Mouse (Mus musculus): Measurements from ENCODE around the gene Popdc3. TPM values are rescaled to one million over a fixed set of nuclear protein-coding genes. Genes with fewer than 3 reads are reported as not detected.
"Not testable (repeated sequence)": the region's sequence is repeated elsewhere in the genome, so short reads cannot be mapped to it uniquely, and the experiment has no call there.

Gene Popdc3
- total RNA-seq, 2 experiments from 2014 or later, result 30.7 to 40.1 TPM

DNA sequence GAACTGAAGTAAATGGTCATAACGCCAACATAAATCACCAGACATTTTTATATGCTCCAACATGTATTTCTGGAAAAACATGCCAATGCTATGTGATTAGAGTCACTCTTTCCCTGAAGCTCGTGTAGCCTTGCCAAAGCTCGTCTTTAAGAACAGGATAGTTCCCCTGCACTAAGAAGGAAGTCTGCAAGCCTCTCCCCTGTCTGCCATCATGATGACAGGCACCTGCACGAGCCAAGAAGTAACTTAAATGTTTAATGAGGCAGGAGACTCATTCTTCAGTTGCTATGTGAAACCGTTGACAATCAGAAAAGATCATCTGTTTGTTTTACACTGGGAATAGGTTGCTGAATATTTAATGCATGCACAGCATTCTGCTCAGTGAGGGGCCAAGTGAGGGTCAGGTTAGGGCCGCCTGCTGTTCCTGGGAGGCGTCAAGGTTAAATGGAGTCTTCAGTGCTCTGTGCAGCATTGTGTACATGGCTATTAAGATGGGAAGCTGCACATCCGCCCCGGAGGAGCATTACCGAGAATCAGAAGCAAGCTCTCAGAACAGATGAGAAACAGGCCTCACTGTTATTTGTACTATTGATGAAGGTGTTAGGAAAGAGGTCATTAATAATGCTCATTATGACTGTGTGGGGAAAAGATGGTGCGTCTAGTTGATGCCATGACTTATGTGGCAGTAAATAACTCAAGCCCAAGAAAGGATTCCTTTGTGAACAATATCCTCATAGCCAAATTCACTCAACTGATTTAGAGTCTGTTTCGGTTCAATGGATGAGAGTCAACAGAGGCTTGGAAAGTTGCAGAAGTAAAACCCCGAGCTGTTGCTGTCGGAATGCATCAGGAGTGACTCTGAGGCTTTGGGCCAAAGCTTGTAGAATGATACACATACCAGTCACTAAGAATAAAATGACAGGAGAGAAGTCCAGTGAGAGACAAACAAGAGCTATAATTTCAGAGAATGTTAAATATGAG, 15.7 kb downstream of the Popdc3 start:
- intact Hi-C loops (cut with DNase I; ENCODE audit: low total_unique reads), result no loop called here
- no peak for DNase-seq

DNA sequence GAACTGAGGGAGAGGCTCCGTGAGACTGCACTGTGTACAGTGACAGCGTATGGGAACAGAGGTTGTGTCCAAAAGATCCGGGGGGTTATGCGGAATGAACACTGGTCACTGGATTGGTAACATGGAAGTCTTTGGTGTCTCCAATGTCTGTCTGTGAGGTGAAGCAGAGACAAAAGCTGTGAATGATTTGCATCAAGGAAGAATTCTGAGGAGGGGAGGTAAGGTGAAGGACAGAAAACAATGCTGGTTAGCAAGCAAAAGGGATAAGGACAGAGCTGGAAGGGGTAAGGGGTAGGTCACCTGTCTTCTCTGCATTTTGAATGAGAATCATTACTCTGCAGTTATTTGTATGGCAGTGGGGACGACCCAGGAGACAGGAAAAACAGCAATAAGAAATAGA, 16.6 kb downstream of the Popdc3 start:
- no peak for DNase-seq
- intact Hi-C loops (cut with DNase I; ENCODE audit: low total_unique reads), result no loop called here

DNA sequence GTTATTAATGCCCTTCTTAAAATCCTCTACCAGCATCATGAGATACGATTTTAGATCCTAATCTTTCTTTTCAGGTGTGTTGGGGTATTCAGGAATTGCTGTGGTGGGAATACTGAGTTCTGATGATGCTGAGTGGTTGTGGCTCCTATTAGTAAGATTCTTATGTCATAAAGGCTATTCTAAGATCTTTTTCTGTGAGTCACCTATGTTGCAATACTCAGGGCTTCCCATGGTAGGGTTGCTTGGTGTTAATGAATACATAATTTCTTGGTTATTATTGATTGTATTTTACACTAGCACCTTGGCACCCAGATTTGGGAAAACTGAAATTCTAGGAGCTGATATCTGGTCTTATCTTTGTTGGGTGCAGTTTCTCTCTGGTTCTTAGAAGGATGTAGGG, 26.7 kb downstream of the Popdc3 start:
- no peak for DNase-seq
- intact Hi-C loops (cut with DNase I; ENCODE audit: low total_unique reads), result no loop called here

DNA sequence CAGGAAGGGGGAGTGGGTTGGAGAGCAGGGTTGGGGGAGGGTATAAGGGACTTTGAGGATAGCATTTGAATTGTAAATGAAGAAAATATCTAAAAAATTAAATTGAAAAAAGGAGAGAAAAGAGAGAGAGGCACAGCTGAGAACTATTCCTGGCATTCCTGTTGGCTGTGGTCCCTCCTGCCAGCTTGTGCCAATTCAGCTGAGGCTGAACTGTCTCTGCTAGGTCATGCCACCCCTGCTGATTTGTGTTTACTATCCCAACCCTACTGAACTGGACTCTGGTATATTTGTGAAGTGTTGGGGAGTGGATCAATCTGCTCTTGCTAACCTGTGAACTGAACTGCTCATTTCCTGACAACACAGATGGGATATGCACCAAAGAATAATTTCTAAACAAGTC, 32.3 kb downstream of the Popdc3 start:
- peak; percentile 10 for DNase-seq
- intact Hi-C loops (cut with DNase I; ENCODE audit: low total_unique reads), result loop anchor here (10.0 kb wide), 1 partner anchor 65 kb away; no protein-coding TSS in a partner anchor

DNA sequence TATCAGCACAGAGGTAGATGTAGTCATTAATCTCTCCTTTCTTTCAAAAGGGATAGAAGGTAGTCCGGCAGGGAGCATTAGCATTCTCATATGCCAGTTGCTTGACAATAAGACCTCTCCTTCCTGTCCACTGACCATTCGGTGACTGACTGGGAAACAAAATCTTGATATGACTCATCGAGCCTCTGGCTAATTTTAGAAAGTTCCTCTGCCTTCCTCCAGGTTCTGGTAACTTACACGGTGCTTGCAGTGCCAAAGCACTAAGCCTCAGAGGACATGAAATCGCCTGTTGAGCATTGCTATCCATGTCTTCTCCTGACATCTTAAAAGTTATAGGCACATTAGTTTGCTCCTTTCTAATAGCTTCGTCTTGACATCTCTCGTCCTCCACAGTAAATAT, 38.8 kb downstream of the Popdc3 start:
- intact Hi-C loops (cut with DNase I; ENCODE audit: low total_unique reads), result loop anchor here (10.0 kb wide), 1 partner anchor 58 kb away; no protein-coding TSS in a partner anchor
- peak; percentile 18 for DNase-seq

DNA sequence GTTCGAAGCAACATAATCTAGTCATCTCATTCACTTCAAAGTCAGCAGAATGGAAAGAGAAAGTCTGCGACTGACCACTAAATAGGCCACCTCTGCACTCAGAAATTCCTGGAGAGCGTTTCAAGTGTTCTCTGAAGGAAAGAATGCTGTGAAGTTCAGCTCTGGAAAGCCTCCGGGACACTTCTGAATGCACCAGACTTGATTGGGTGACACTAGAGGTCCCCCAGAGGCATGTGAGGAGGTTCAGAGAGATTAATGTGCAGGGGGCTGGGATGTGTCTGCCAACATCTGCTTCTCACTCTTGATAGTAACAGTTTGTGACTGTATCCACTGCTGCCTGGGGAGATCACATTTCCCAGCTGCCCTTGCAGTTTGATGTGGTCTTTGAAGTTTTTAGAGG, 52.1 kb downstream of the Popdc3 start:
- no peak for DNase-seq
- intact Hi-C loops (cut with DNase I; ENCODE audit: low total_unique reads), result no loop called here

DNA sequence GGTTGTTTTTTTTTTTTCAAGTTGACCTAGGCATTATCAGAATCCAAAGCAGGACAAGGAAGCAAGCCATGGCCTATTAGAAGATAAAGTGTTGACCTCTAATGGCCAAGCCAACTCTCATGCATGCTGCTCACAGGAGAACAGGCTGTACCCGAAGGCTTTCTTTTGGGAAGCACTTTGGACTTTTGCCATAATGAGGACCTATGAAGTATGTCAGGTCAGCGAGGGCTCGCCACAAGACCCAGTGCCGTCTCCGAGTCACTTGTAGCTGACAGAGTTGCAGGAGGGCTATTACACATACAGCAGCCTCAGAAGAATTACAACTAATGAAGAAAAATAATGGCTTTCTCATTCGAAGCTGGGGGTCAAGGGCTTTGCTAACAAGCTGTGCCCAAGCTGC, 55.5 kb downstream of the Popdc3 start:
- intact Hi-C loops (cut with DNase I; ENCODE audit: low total_unique reads), result no loop called here
- DNase-seq, result no peak

DNA sequence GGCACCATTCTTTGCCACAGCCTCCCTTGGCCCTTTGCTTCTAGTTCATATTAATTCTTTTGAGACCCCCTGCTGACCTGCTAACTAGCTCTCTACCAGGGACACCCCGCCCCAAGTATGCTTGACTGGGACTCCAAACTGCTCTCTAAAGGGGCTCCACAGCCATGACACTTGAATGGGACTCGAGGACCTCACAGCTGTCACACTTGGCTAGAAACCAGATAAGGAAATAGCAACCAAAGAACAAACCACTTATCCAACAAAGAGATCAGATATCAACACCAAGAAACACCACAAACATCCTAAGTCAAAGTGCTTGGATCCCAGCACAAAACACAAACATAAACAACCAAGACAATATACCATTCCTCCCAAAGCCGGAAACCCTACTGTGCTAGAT, 58.4 kb downstream of the Popdc3 start:
- intact Hi-C loops (cut with DNase I; ENCODE audit: low total_unique reads), result no loop called here

DNA sequence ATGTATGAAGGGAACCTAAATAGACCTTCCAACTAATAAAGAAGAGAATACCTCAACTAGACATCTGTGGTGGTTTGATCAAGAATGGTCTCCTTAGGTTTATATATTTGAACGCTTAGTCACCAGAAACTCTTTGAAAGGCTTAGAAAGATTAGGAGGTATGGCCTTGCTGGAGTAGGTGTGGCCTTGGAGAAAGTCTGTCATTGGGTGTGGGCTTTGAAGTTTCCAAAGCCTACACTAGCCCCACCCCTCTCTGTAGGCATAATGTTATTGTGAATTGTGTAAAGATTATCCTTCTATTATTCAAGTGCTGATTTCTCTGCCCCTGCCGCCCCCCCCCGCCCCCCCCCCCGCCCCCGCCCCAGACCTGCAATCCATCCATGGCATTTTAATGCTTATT, 59.6 kb downstream of the Popdc3 start:
- intact Hi-C loops (cut with DNase I; ENCODE audit: low total_unique reads), result no loop called here
- no peak for DNase-seq

More for the DNA sequence above, 58.4 kb downstream of the Popdc3 start:
- no peak for DNase-seq

DNA sequence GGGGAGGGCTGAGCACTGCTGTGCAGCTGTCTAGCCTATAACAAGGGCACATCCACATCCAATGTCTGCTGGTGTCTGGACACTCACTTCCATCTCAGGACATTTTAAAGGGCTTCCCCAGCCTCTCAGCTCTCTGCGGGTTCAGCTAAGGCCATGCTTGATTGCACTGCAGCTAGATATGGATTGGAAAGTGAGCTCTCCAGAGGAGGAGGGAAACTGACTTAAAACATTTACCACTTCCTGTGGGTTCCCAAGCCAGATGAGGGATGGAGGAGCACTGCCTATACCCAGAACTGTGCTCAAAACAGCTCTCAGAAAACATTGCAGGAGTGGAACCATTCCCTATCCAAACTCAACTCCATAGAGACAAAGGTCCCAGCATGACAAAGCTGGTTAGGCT, 82.6 kb downstream of the Popdc3 start:
- DNase-seq, result no peak
- intact Hi-C loops (cut with DNase I; ENCODE audit: low total_unique reads), result no loop called here

DNA sequence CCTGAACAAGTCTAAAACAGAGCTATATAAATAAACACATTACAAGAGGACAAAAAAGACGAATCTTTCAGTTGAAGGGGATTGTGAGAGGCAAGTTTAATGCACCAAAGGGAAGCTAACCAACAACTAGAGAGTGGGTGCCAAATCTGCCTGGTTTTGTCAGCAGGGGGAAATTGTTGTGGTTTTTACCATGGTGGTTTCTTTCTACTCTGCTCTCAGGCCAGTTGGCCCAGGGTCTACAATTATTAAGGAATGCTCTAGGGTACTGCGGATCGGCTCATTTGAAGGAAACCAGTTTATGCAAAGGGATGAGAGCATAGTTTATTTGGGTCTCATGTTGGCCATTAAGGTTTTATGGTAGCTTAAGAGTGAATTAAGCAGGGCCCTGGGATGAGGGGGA, 84.2 kb downstream of the Popdc3 start:
- intact Hi-C loops (cut with DNase I; ENCODE audit: low total_unique reads), result no loop called here

DNA sequence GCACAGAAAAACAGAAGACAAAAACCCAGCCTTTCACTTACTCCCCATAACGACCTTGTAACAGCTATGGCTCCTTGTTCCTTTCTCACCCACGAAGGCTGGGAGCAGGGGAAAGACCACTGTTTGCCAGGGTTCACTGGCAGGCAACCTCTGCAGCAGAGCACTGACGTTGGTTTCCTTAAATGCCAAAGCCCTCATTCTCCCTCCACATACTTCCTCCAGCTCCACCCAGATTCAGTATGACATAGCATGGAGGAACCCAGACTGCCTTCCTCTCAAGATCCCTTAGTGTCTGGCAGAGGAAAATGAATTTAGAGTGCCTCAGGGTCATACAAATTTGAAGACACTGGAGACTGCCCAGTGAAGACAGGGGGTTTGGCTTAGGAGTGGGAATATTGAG, 98.6 kb downstream of the Popdc3 start:
- intact Hi-C loops (cut with DNase I; ENCODE audit: low total_unique reads), result loop anchor here (10.0 kb wide), 1 partner anchor 62 kb away; no protein-coding TSS in a partner anchor
- no peak for DNase-seq

More for the DNA sequence above, 84.2 kb downstream of the Popdc3 start:
- no peak for DNase-seq

DNA sequence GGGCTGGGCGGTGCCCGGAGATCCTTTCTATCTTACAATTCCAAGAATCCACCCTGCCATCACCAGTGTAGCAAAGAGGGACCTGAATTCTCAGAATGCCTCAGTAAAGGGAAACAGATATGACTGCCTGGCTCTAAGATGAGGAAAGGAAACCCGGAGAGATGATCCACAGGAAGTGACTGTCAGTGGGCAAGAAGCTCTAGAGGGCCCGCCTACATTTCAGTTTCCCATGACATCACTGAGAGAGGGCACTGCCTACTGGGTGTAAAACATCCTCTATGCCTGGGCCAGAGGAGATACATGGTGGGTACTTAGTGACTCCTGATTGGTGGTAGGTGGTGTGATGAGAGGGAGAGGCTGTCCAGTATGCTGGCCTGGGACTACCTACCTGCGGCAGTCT, 99.1 kb downstream of the Popdc3 start:
- intact Hi-C loops (cut with DNase I; ENCODE audit: low total_unique reads), result loop anchor here (10.0 kb wide), 1 partner anchor 62 kb away; no protein-coding TSS in a partner anchor
- no peak for DNase-seq

DNA sequence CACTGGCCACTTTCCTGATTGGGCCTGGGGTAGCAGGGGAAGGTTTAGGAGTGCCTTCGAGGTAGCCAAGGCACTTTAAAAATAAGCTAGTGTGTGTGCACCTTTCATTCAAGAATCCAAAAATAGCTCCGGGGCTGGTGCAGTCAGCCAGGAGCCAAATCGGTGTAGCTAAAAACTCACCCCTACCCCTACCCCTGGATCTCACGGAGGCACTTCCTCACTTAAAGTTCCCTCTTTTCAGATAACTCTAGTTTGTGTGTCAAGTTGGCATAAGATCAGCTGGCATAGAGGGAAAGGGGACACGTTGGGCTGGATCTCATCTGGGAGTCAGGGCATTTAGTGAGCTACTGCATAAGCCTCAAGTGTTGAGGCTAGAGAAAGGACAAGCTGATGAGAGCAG, 107.8 kb downstream of the Popdc3 start:
- no peak for DNase-seq
- intact Hi-C loops (cut with DNase I; ENCODE audit: low total_unique reads), result no loop called here

DNA sequence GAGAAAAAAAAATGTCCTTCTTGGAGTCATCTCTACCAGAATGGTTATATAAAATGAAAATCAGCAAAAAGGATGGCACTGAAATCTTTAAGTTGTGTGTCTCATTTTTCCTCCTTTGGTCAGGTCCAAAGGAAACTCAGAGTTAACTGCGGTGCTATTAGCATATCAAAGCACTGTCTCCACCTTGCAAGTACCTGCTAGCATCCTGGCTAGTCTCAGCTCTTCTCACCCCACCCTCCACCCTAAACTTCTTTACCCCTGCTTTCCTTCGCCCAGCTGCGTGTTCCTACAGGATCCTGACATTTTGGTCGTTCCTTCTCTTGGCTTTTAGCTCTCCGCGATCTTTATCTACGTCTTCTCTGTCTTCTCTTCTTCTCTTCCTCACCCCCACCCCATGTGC, 110.5 kb downstream of the Popdc3 start:
- intact Hi-C loops (cut with DNase I; ENCODE audit: low total_unique reads), result no loop called here

DNA sequence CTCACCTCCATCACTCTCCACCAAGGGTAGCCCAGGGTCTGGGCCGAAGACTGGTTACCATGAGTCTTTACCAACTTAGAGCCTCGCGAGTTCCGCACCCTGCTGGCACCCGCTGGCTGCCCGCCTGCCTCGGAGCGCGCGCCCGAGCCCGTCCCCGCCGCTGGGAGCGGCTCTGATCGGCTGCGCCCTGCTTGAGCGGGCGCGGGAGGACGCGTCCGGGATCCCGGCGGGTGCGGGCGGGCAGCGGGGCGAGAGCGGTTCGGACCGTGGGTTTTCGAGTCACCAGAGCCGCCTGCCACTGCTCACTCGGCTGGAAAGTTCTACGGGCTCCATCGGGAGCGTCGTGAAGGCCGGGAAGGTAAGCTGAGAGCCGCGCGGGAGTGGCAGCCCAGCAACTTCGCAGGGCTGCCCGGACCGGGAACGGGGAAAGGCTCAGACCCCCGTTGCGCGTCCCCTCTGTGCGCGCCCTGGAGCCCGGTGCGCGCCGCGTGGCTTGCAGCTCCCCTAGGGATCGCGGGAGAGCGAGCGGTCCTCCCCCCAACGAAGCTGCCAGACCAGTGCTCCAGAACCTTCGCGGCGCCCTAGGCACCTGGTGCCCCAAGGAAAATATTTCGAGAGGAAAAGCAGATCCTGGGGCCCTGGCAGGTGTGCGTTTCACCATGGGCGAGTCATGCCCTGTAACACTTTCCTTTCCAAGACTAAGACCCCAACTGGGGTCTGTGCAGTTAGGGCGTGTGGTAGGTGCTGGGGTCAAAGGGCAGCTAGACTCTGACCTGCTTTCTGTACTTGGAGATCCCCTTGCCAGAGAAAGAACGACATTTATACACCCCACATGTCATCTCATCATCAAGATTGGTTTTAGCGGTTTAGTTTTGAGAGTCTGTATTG, 111.6 kb downstream of the Popdc3 start:
- peak; percentile 57 for DNase-seq
- intact Hi-C loops (cut with DNase I; ENCODE audit: low total_unique reads), result no loop called here

More for the DNA sequence above, 110.5 kb downstream of the Popdc3 start:
- DNase-seq, result no peak

DNA sequence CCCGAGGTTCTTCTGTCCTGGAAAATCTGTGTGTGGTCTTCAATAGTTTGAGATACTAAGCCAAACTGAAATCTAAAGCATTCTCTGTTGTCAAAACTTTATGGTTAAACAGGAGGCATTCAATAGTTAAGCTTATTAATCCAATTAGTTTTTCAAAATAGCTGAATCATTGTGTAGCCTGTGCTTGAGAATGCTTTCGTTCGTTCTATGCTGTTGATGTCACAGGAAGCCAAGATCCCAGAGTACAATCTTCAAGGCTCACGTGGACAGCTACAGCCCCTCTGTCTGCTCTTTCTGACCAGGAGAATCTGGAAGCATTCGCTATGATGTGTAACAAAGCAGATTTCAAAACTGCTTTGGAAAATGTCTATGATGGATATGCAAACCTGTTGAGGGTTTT, 112.7 kb downstream of the Popdc3 start:
- no peak for DNase-seq
- intact Hi-C loops (cut with DNase I; ENCODE audit: low total_unique reads), result no loop called here

DNA sequence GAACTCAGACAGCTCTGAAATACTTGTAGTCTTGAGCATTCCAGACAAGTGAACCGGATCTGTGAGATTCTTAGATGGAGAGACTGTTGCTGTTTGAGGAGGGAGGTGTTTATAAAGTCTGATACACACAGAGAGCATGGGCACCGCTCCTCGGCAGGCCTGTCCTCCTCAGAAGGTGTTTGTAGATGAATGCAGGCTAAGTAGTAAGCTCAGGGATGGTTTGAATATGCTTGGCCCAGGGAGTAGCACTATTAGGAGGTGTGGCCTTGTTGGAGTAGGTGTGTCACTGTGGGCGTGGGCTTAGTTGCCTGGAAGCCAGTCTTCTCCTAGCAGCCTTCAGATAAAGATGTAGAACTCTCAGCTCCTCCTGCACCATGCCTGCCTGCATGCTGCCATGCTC, 114.3 kb downstream of the Popdc3 start:
- intact Hi-C loops (cut with DNase I; ENCODE audit: low total_unique reads); DNase-seq: not testable (repeated sequence)

DNA sequence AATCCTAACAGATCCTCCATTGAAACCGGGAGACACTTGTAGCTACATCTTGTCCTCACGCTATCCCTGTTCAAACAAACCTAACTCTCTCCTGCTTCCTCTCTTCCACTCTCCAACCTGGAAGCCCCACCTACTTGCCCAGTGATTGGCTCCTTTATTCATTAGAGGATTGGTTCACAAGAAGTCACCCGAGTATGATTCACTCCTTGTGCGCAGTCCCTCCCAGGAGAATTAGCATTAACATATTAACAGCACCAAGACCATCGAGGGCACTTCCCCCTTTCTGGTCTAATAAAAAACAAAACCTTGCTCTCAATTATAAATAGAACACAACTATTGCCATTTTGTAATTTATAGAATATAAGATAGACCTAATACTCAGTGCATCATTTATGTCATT, 117.2 kb downstream of the Popdc3 start:
- DNase-seq, result no peak
- intact Hi-C loops (cut with DNase I; ENCODE audit: low total_unique reads), result no loop called here

DNA sequence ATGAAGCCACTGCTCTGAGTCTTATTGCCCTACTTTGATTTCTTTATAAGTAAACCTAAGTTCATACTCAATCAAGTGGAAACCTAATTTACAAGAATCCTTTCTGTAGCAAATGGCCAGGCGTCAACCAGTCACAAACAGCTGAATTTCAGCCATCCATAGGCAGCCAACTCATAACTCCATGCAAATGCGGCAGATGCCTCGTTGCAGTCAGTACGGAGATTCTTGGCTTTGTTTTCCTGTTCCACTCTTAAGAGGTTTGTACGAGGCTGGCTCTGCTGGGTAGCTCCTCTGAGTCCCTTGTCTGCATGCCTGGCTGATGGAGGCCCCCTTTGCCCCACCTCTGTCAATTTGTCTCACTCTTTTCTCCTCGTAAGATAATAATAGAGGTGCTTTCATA, 120.6 kb downstream of the Popdc3 start:
- intact Hi-C loops (cut with DNase I; ENCODE audit: low total_unique reads), result no loop called here
- DNase-seq, result no peak

Measured in gastrocnemius, postnatal 14 days (tissue).